Mouse (Mus musculus): ENCODE results near the gene Htr1f.

Gene Htr1f

GRCm38 (mm10) chr16:64875384-64875783, 230.3 kb downstream of the Htr1f start:
- in situ Hi-C loops (cut with MboI; ENCODE audit: low sequenced_read_pairs) = no loop called here
